Mouse (Mus musculus) lung, adult 2 months (tissue): Measurements from ENCODE around the gene Gspt1. TPM values are rescaled to one million over a fixed set of nuclear protein-coding genes. Genes with fewer than 3 reads are reported as not detected.

Experiments used
- DNase-seq: peaks from one replicate; pipeline ENCODE4 v3.0.0; 2022
- H3K4me1 ChIP-seq: fragments of 200-500 bp; 2 replicates; pipeline ENCODE4 v1.6.1; 2011; ENCODE audit warnings: low read length; ENCODE audit not compliant: control insufficient read depth, insufficient read depth
- H3K4me3 ChIP-seq: fragments of 200-500 bp; replicated peaks from 2 replicates; pipeline ENCODE3; 2011; ENCODE audit warnings: low read depth, mild to moderate bottlenecking, control low read depth, low read length; ENCODE audit errors: extremely low read depth
- CTCF ChIP-seq: fragments of 200-500 bp; IDR thresholded peaks from 2 replicates; pipeline ENCODE4 v1.5.1; 2011; ENCODE audit warnings: mild to moderate bottlenecking, low read length, control low read depth; ENCODE audit not compliant: insufficient read depth
- POLR2A ChIP-seq: fragments of 200-500 bp; IDR thresholded peaks from 2 replicates; pipeline ENCODE4 v1.6.1; 2011; ENCODE audit warnings: low read depth, mild to moderate bottlenecking, control low read depth, low read length, borderline replicate concordance; ENCODE audit errors: extremely low read depth
- WGBS: fragments of 180-500 bp; shearing (Covaris S2); methylation state at CpG from one replicate; pipeline ENCODE4 v1.1.7; 2018; 5-methylcytosine and 5-hydroxymethylcytosine counted together
- polyA plus RNA-seq: library from polyadenylated mRNA; depleted of rRNA; stranded (reverse); fragments of >200 nt; gene quantifications from 2 replicates; pipeline ENCODE4 v1.2.3, GENCODE M21; 2012

The Gspt1 gene
- polyA plus RNA-seq, 1 experiment: 23.5 TPM

DNA sequence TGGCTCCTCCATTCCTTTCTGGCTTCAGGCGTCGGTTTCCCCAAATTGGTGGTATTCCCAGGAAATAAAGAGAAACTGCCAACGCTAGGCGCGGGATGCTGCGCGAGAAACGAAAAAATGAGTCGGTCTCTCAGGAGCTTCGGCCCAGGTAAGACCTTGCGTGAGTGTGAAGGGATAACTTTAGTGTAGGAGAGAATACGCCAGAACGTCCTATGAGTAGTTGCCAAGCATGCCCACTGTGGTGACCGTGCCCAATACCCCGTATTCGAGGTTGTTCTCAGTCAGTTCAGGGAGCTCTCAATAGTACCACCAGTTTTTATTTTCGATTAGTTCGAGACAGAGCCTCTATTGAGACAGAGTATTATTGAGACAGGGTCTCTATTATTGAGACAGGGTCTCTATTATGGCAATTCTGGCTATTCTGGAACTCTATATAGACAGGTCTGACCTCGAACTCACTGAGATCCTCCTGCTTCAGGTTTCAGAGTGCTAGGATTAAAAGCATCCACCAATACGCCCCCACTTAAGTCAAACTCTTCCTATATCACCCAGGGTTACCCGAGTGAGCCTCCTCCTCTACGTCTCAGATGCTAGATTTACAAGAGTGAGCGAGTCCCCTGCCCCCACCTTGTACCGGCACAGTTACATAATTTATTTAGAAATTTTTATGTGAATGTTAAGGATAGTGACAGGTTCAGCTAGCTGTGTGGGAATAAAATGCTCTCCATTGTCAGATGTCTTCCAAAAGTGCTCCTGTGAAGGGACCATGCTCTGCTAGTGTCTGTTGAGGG is 50.3 kb downstream of the Gspt1 start:
- DNase-seq: no peak
- H3K4me1 ChIP-seq: peaks cover 9% of the 10 kb centered on the region
- 4% methylated on average over 24 of the region's 24 CpGs for WGBS
- TF ChIP-seq POLR2A: no peak
- H3K4me3 ChIP-seq: peak overlapping the region; percentile 99

DNA sequence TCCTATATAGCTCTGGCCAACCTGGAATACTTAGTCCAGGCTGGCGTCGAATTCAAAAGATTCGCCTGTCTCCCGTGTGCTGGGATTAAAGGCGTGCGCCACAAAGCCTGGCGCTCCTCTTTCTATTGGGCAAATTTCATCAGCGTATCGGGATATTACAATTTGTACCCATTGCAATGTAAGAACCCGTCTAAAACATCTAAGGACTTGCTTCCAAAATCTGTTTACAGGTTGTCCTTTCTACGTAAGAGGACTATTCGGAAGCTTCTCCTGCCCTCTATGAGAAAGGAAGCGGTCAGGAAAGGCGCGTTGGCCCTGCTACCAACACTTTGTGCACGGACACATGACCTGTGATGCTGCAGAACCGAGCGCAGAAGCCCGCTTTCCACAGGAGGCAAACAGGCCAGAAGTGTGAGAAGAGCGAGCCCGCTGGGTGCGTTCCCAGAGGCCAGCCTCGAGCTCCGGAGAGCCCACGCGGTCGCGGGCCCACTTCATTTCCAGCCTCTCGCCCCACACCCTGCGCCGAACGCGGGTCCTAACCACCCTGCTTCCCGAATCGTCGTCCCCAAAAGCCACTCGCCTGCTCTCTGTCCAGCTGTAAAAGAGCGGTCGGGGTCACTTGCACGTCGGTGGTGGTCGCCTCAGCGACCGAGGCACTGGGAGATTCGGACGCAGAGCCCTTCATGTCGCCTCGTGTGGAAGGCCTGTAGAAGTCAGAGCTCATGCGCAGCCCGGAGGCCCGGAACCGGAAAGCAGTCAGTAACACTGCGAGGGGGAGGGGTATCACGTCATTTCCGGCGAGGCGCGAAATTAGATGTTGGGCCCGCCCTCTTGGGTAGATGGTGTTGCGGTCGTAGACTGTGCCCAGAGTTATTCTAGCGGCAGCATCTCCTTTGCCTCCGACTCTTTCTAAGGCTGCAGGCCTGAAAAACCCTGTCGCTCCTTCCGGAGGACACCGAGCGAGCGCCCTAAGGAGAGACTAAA is 51.3 kb downstream of the Gspt1 start, which contains the start of gene Rsl1d1:
Gene Rsl1d1, minus strand, starts transcription at position 761 of the 984 bp plus-strand sequence.
- H3K4me1 ChIP-seq: peaks cover 9% of the 10 kb centered on the region
- peak within 1 kb of the TSS; percentile 99 for H3K4me3 ChIP-seq
- TF ChIP-seq CTCF (no peak), POLR2A (peak; percentile 62; the same call in 1 of the 2 replicates)
- under 1% methylated on average over 68 of the region's 68 CpGs for WGBS
- DNase-seq: peak; percentile 88

DNA sequence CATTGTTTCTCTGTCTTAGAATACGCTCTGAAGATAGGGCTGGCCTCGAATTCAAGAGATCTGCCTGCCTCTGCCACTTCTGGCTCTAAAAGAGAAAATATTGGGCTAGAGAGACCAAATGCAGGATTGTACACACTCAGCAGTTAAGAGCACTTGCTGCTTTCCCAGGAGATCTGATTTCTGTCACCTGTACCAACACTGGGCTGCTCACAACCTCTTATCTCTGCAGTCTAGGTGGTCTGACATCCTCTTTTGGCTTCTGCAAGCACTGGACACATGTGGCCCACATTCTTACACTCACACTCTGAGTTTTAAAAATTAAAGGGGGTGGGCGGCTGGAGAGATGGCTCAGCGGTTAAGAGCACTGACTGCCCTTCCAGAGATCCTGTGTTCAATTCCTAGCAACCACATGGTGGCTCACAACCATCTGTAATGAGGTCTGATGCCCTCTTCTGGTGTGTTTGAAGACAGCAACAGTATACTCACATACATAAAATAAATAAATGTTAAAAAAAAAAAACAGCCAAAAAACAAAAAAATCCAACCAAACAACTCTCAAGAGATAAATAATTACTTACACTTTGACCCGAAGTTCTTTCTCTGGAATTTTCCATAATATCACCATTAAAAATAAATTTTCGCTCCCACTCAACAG is 52.3 kb downstream of the Gspt1 start:
- WGBS: 62% methylated on average over 6 of the region's 6 CpGs

DNA sequence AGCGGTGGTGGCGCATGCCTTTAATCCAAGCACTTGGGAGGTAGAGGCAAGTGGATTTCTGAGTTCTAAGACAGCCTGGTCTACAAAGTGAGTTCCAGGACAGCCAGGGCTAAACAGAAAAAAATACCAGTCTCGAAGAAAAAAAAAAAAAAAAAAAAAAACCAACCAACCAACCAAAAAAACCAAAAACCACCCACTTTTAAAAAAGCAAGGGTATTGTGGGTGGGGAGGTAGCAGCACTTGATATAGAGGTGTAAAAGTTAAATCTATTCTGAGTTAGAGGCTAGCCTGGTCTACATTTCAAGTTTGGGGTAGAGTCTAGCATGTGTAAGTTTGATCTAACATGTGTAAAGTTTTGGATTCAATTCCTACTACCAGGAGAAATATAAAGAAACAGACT is 53.9 kb downstream of the Gspt1 start:
- WGBS: 92% methylated on average over 3 of the region's 3 CpGs
- no peak for DNase-seq
- no peak overlapping the region for H3K4me3 ChIP-seq
- TF ChIP-seq CTCF (no peak), POLR2A (no peak)
- peaks cover 9% of the 10 kb centered on the region for H3K4me1 ChIP-seq

More for the DNA sequence above, 52.3 kb downstream of the Gspt1 start:
- no peak for DNase-seq
- H3K4me1 ChIP-seq: peaks cover 9% of the 10 kb centered on the region
- TF ChIP-seq POLR2A (no peak), CTCF (no peak)
- H3K4me3 ChIP-seq: no peak overlapping the region

DNA sequence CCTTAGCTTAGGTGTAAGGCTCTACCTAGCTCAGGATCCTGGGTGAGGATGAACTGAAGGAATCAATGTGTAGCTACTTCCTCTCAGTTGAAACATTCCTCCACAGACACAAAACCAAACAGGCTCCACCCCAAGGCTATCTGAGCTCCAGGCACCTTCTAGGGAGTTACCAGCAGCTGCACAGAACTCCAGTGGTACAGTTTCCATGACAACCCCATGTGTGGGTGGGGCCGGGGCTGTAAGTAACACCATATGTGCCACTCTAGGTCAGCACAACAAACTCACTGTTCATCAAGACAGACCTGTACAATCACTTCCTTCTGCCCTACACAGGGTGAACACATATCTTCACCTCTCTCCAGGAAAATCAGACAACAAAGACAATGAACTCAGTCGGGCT is 55.7 kb downstream of the Gspt1 start:
- 71% methylated on average over 2 of the region's 2 CpGs for WGBS
- TF ChIP-seq CTCF (no peak), POLR2A (no peak)
- Histone ChIP-seq H3K4me1 (peaks cover 4% of the 10 kb centered on the region; the same call in 1 of the 2 replicates), H3K4me3 (no peak overlapping the region)
- no peak for DNase-seq

DNA sequence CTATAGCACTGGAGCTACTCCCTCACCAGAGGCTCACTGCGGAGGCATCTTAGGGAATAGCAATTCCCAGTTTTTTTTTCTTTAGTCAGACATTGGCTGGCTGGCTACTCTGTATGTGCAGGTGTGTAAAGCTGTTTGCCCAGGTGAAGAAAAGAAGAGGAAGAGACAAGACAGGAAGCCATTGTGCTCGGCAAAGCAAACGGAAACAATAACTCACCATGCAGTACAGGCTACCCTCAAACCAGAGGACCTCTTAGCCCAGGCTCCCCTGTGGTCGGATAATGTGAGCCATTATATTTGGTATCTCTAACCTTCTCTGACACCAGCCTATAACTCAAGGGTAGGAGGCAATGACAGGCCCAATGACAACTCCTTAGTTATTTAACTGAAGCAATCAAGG is 57.1 kb downstream of the Gspt1 start:
- DNase-seq: no peak
- 77% methylated on average over 4 of the region's 4 CpGs for WGBS
- Histone ChIP-seq H3K4me3 (no peak overlapping the region), H3K4me1 (peaks cover 2% of the 10 kb centered on the region; the same call in 1 of the 2 replicates)
- TF ChIP-seq POLR2A: no peak
- TF ChIP-seq CTCF: no peak

DNA sequence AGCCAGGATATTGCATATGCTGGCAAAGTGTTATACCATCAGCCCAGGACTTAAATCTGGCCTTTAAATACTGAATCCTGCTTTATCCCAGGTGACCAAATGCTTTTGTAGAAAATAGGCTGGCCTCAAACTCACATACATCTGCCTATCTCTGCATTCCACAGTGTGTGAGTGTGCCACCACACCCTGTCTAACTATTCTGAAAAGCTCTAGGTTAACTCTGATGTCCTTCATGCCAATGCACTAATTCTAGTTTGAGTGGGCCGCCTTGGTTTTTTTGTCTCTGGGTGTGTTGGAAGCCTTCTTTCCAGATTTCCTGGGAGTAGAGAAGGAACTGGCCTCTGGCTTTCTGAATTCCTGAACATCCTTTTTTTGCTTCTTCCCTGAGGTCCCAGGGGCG is 60.9 kb downstream of the Gspt1 start:
- Histone ChIP-seq H3K4me1 (no peaks in the 10 kb centered on the region), H3K4me3 (no peak overlapping the region)
- TF ChIP-seq POLR2A: no peak
- TF ChIP-seq CTCF: no peak
- DNase-seq: no peak
- WGBS: 90% methylated on average over 2 of the region's 2 CpGs

DNA sequence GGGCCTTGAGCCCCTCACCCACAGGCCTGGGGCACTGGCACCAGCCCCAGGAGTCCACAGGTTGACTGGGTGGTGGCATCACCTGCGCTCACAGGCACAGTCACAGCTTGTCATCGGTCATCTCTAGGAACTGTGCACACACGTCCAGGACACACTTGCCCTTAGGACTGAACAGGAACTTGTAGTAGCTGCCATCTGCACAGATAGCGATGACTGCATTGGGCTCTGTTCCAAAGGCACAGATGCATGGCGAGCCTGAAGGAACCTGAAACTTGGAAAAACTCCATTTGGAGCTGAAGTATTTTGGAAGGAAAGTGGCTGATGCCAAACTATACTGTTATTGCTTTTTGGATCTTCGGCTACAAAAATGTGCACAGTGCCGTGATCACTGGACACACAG is 64.0 kb downstream of the Gspt1 start:
- 79% methylated on average over 7 of the region's 7 CpGs for WGBS
- no peaks in the 10 kb centered on the region for H3K4me1 ChIP-seq
- H3K4me3 ChIP-seq: no peak overlapping the region
- TF ChIP-seq POLR2A: no peak
- TF ChIP-seq CTCF: no peak
- no peak for DNase-seq

DNA sequence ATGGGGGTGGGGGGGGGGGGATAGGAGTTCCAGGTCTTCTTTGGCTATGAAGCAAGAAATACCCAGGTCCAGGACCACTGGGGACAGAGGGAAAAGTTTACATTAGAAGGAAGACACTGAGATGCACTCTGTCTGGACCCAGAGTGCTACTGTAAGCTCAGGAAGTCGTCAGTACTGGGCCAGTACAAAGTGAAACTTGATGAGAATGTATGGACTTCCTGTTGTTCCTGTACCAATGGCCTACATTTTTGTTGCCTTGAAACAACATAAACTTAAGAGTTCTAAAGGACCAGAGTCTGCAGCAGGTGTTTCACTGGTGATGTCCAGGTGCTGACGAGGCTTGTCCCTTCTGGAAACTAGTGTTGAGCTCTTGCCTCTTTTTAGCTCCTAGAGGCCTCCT is 76.7 kb downstream of the Gspt1 start:
- no peak for TF ChIP-seq CTCF
- no peak for TF ChIP-seq POLR2A
- H3K4me3 ChIP-seq: no peak overlapping the region
- DNase-seq: no peak
- 65% methylated on average over 2 of the region's 2 CpGs for WGBS
- peaks cover 13% of the 10 kb centered on the region for H3K4me1 ChIP-seq

DNA sequence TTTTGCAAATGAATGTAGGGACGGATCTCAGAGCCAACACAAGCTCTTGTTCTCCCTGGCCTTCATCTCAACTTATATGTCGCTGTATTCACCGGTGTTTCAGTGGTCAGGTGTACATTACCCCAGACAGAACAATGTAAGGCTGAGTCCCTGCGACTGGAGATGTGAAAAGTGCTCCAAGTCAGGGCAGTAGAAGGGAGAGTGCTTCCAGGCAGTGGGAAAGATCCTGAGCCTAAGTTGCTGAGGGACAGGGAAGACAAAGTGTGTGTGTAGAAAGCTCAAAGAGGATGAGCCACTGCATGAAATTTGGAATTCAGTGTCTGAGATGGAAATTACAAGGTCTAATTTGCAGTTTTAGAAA is 77.3 kb downstream of the Gspt1 start:
- peaks cover 17% of the 10 kb centered on the region for H3K4me1 ChIP-seq
- peak overlapping the region; percentile 78 for H3K4me3 ChIP-seq
- 3% methylated on average over 4 of the region's 4 CpGs for WGBS
- TF ChIP-seq POLR2A (no peak), CTCF (no peak)
- DNase-seq: no peak
